Comparison of ENCODE assay signal across 14 mouse cellular contexts in the genomic region with DNA sequence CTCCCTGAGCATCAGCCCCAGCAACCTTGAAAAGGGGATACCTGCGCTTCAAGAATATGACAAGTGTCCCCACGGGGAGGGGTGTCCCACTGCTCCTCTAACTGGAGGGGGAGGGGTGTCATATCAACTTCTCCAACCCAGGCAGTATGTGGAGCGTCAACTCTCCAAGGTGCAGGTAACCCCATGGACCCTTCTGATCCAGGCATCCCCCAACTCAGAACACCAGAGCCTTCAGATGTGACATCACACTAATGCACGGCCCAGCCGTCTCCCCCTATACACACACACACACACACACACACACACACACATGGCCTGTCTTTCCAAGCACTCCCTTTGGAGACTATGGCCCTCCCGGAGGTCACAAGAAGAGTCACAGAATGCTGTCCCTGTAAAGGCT. TPM values are rescaled to one million over a fixed set of nuclear protein-coding genes. Genes with fewer than 3 reads are reported as not detected.
DNase-seq lines count a peak whose midpoint lies in the region; ATAC-seq and TF ChIP-seq lines count a peak whose summit lies in the region.
"Had no signal": no experiment of that assay in that cellular context is flagged by ENCODE, and none has a peak within 500 bp of the region (broad histone marks: within the 10 kb centered on the region; RNA-seq: fewer than 3 reads in every experiment).

No protein-coding gene starts in this region.

- no peak overlapping the region for H3K27ac ChIP-seq in forebrain, embryonic 13.5 days
- H3K27ac ChIP-seq in forebrain, embryonic 15.5 days (replicated peaks): no peak overlapping the region
- no peak overlapping the region for H3K27ac ChIP-seq in hindbrain, embryonic 13.5 days
- no peak overlapping the region for H3K27ac ChIP-seq in hindbrain, embryonic 12.5 days
- no peak overlapping the region for H3K27ac ChIP-seq in midbrain, embryonic 12.5 days (replicated peaks)
- H3K27ac ChIP-seq in midbrain, postnatal 0 days (ENCODE audit: low read depth, low read length): no peak overlapping the region
- H3K27ac ChIP-seq in hindbrain, postnatal 0 days: no peak overlapping the region
- H3K27ac ChIP-seq in limb, embryonic 10.5 days: no peak overlapping the region
- H3K27ac ChIP-seq: embryonic facial prominence, embryonic 10.5 days; embryonic facial prominence, embryonic 15.5 days; liver, embryonic 14.5 days; macrophage; neural tube, embryonic 12.5 days had no signal

- 0 out of 2 replicates have a peak, but pooled peaks cover 2% of the 10 kb centered on the region for H3K4me1 ChIP-seq in forebrain, embryonic 13.5 days
- H3K4me1 ChIP-seq in forebrain, embryonic 15.5 days: no peaks in the 10 kb centered on the region
- peaks cover 8% of the 10 kb centered on the region; the same call in 1 of the 2 replicates for H3K4me1 ChIP-seq in hindbrain, embryonic 13.5 days (replicated peaks)
- H3K4me1 ChIP-seq in hindbrain, embryonic 12.5 days: no peaks in the 10 kb centered on the region
- no peaks in the 10 kb centered on the region for H3K4me1 ChIP-seq in midbrain, embryonic 12.5 days
- no peaks in the 10 kb centered on the region for H3K4me1 ChIP-seq in midbrain, postnatal 0 days (ENCODE audit: insufficient read depth, low read length)
- H3K4me1 ChIP-seq in hindbrain, postnatal 0 days (ENCODE audit: insufficient read depth, low read length): no peaks in the 10 kb centered on the region
- H3K4me1 ChIP-seq in limb, embryonic 10.5 days: no peaks in the 10 kb centered on the region; the same call in 1 of the 2 replicates
- H3K4me1 ChIP-seq: neural tube, embryonic 12.5 days had no signal

- H3K27me3 ChIP-seq in forebrain, embryonic 13.5 days: no peaks in the 10 kb centered on the region
- no peaks in the 10 kb centered on the region for H3K27me3 ChIP-seq in forebrain, embryonic 15.5 days
- H3K27me3 ChIP-seq in hindbrain, embryonic 13.5 days: no peaks in the 10 kb centered on the region
- no peaks in the 10 kb centered on the region for H3K27me3 ChIP-seq in hindbrain, embryonic 12.5 days
- H3K27me3 ChIP-seq in midbrain, embryonic 12.5 days: no peaks in the 10 kb centered on the region
- no peaks in the 10 kb centered on the region for H3K27me3 ChIP-seq in midbrain, postnatal 0 days (ENCODE audit: insufficient read depth, low read length)
- H3K27me3 ChIP-seq in hindbrain, postnatal 0 days (ENCODE audit: insufficient read depth, low read length): no peaks in the 10 kb centered on the region
- H3K27me3 ChIP-seq in limb, embryonic 10.5 days (ENCODE audit: low read depth, poor library complexity, severe bottlenecking): peaks cover 18% of the 10 kb centered on the region
- H3K27me3 ChIP-seq: embryonic facial prominence, embryonic 15.5 days; neural tube, embryonic 12.5 days had no signal

- no peak overlapping the region for H3K4me2 ChIP-seq in forebrain, embryonic 13.5 days
- H3K4me2 ChIP-seq in forebrain, embryonic 15.5 days (replicated peaks): no peak overlapping the region
- H3K4me2 ChIP-seq in hindbrain, embryonic 13.5 days: no peak overlapping the region
- H3K4me2 ChIP-seq in hindbrain, embryonic 12.5 days (replicated peaks): no peak overlapping the region
- H3K4me2 ChIP-seq in midbrain, embryonic 12.5 days (replicated peaks): no peak overlapping the region
- H3K4me2 ChIP-seq in midbrain, postnatal 0 days (ENCODE audit: low read depth, low read length, poor library complexity, severe bottlenecking): no peak overlapping the region
- H3K4me2 ChIP-seq in hindbrain, postnatal 0 days (ENCODE audit: low read depth, low read length): no peak overlapping the region
- H3K4me2 ChIP-seq: embryonic facial prominence, embryonic 15.5 days; neural tube, embryonic 12.5 days had no signal

- no peaks in the 10 kb centered on the region for H3K36me3 ChIP-seq in forebrain, embryonic 13.5 days (ENCODE audit: poor library complexity, severe bottlenecking)
- no peaks in the 10 kb centered on the region for H3K36me3 ChIP-seq in forebrain, embryonic 15.5 days
- H3K36me3 ChIP-seq in hindbrain, embryonic 13.5 days: peaks cover under 1% of the 10 kb centered on the region; the same call in 1 of the 2 replicates
- no peaks in the 10 kb centered on the region for H3K36me3 ChIP-seq in hindbrain, embryonic 12.5 days
- H3K36me3 ChIP-seq in midbrain, embryonic 12.5 days: no peaks in the 10 kb centered on the region
- peaks cover 3% of the 10 kb centered on the region; the same call in 1 of the 2 replicates for H3K36me3 ChIP-seq in midbrain, postnatal 0 days (ENCODE audit: insufficient read depth, low read length)
- H3K36me3 ChIP-seq in hindbrain, postnatal 0 days (ENCODE audit: insufficient read depth, low read length): peaks cover 5% of the 10 kb centered on the region; the same call in 1 of the 2 replicates
- no peaks in the 10 kb centered on the region for H3K36me3 ChIP-seq in limb, embryonic 10.5 days
- H3K36me3 ChIP-seq: embryonic facial prominence, embryonic 10.5 days; neural tube, embryonic 12.5 days had no signal

- H3K9me3 ChIP-seq in forebrain, embryonic 13.5 days (replicated peaks): no peaks in the 10 kb centered on the region
- H3K9me3 ChIP-seq in forebrain, embryonic 15.5 days: no peaks in the 10 kb centered on the region
- no peaks in the 10 kb centered on the region for H3K9me3 ChIP-seq in hindbrain, embryonic 13.5 days
- H3K9me3 ChIP-seq in hindbrain, embryonic 12.5 days (replicated peaks): no peaks in the 10 kb centered on the region
- H3K9me3 ChIP-seq in midbrain, embryonic 12.5 days: no peaks in the 10 kb centered on the region
- H3K9me3 ChIP-seq in midbrain, postnatal 0 days (ENCODE audit: low read length): no peaks in the 10 kb centered on the region
- H3K9me3 ChIP-seq in hindbrain, postnatal 0 days (ENCODE audit: low read length): no peaks in the 10 kb centered on the region
- H3K9me3 ChIP-seq in limb, embryonic 10.5 days (replicated peaks): no peaks in the 10 kb centered on the region
- H3K9me3 ChIP-seq: embryonic facial prominence, embryonic 10.5 days; embryonic facial prominence, embryonic 15.5 days; heart, embryonic 10.5 days; neural tube, embryonic 12.5 days had no signal

- H3K9ac ChIP-seq in forebrain, embryonic 13.5 days: no peak overlapping the region
- H3K9ac ChIP-seq in forebrain, embryonic 15.5 days (replicated peaks): no peak overlapping the region
- H3K9ac ChIP-seq in hindbrain, embryonic 13.5 days: no peak overlapping the region
- no peak overlapping the region for H3K9ac ChIP-seq in hindbrain, embryonic 12.5 days
- H3K9ac ChIP-seq in midbrain, embryonic 12.5 days (replicated peaks): no peak overlapping the region
- H3K9ac ChIP-seq in midbrain, postnatal 0 days (replicated peaks; ENCODE audit: low read length, poor library complexity, severe bottlenecking): no peak overlapping the region
- H3K9ac ChIP-seq in hindbrain, postnatal 0 days (replicated peaks; ENCODE audit: low read length): no peak overlapping the region
- H3K9ac ChIP-seq: embryonic facial prominence, embryonic 15.5 days; liver, embryonic 14.5 days; neural tube, embryonic 12.5 days had no signal

- TF ChIP-seq CTCF in midbrain, postnatal 0 days (IDR thresholded peaks at IDR 0.05): no peak
- no peak for TF ChIP-seq CTCF in hindbrain, postnatal 0 days (IDR thresholded peaks at IDR 0.05; ENCODE audit: low read depth)

- WGBS in forebrain, embryonic 13.5 days: 83% methylated on average over 6 of the region's 6 CpGs
- 83% methylated on average over 6 of the region's 6 CpGs for WGBS in forebrain, embryonic 15.5 days
- WGBS in hindbrain, embryonic 13.5 days: 95% methylated on average over 6 of the region's 6 CpGs
- WGBS in hindbrain, embryonic 12.5 days: 89% methylated on average over 6 of the region's 6 CpGs
- WGBS in midbrain, embryonic 12.5 days: 85% methylated on average over 6 of the region's 6 CpGs
- WGBS in midbrain, postnatal 0 days: 93% methylated on average over 6 of the region's 6 CpGs
- 86% methylated on average over 6 of the region's 6 CpGs for WGBS in hindbrain, postnatal 0 days
- 94% methylated on average over 6 of the region's 6 CpGs for whole genome bisulfite sequencing in limb, embryonic 10.5 days

- 0 out of 2 replicates have a peak, but pooled peaks have one; percentile 17 for ATAC-seq in forebrain, embryonic 13.5 days
- no peak; the same call in 1 of the 2 replicates for ATAC-seq in forebrain, embryonic 15.5 days (replicated peaks)
- ATAC-seq in hindbrain, embryonic 13.5 days (ENCODE audit: low FRiP score): peak; percentile 50; the same call in 1 of the 2 replicates
- no peak for ATAC-seq in hindbrain, embryonic 12.5 days (ENCODE audit: low FRiP score)
- ATAC-seq in midbrain, embryonic 12.5 days (ENCODE audit: low FRiP score, low read depth): 0 out of 2 replicates have a peak, but pooled peaks have one; percentile 38
- no peak for ATAC-seq in midbrain, postnatal 0 days (ENCODE audit: low FRiP score)
- ATAC-seq in hindbrain, postnatal 0 days: peak; percentile 15

- DNase-seq in midbrain, postnatal 0 days (ENCODE audit: low spot score): no peak
- no peak for DNase-seq in hindbrain, postnatal 0 days (ENCODE audit: low spot score)
- no peak for DNase-seq in limb, embryonic 10.5 days (ENCODE audit: low spot score)

- H3K4me3 ChIP-seq in forebrain, embryonic 13.5 days: no peak overlapping the region
- no peak overlapping the region for H3K4me3 ChIP-seq in forebrain, embryonic 15.5 days
- H3K4me3 ChIP-seq in hindbrain, embryonic 13.5 days: no peak overlapping the region
- no peak overlapping the region for H3K4me3 ChIP-seq in hindbrain, embryonic 12.5 days
- H3K4me3 ChIP-seq in midbrain, embryonic 12.5 days: no peak overlapping the region
- H3K4me3 ChIP-seq in midbrain, postnatal 0 days (ENCODE audit: low read depth, low read length): no peak overlapping the region
- H3K4me3 ChIP-seq in hindbrain, postnatal 0 days (ENCODE audit: low read length): no peak overlapping the region
- no peak overlapping the region for H3K4me3 ChIP-seq in limb, embryonic 10.5 days
- H3K4me3 ChIP-seq: embryonic facial prominence, embryonic 15.5 days; neural tube, embryonic 12.5 days had no signal

RNA-seq across cellular contexts. Expression of gene Rpl31, which starts 24.0 kb away (rescaled TPM):
- polyA plus RNA-seq in forebrain, embryonic 13.5 days (2015; fragmentation: Nextera tagmentation; extraction: Ambion mirVana): 419 and 458 TPM in 2 replicates
- 324 and 361 TPM in 2 replicates for polyA plus RNA-seq in forebrain, embryonic 15.5 days (2015; fragmentation: Nextera tagmentation; extraction: Ambion mirVana)
- 394 and 397 TPM in 2 replicates for polyA plus RNA-seq in hindbrain, embryonic 13.5 days (2015; fragmentation: Nextera tagmentation; extraction: Ambion mirVana)
- polyA plus RNA-seq in hindbrain, embryonic 12.5 days (2016; fragmentation: Nextera tagmentation; extraction: Ambion mirVana): 344 and 432 TPM in 2 replicates
- 371 and 423 TPM in 2 replicates for polyA plus RNA-seq in midbrain, embryonic 12.5 days (2016; fragmentation: Nextera tagmentation; extraction: Ambion mirVana)
- total RNA-seq in midbrain, postnatal 0 days (2014; rRNA removed): 273 and 342 TPM in 2 replicates
- polyA plus RNA-seq in midbrain, postnatal 0 days (2015; fragmentation: Nextera tagmentation; extraction: Ambion mirVana): 346 and 367 TPM in 2 replicates
- 207 and 299 TPM in 2 replicates for total RNA-seq in hindbrain, postnatal 0 days (2014; rRNA removed)
- 353 and 367 TPM in 2 replicates for polyA plus RNA-seq in hindbrain, postnatal 0 days (2015; fragmentation: Nextera tagmentation; extraction: Ambion mirVana)
- 467 and 570 TPM in 2 replicates for polyA plus RNA-seq in limb, embryonic 10.5 days (2016; fragmentation: Nextera tagmentation; extraction: Ambion mirVana)

Comparison
In these comparisons a context has a peak if more than half of its experiments do, and no peak if none do; other contexts are left out.
1. ATAC-seq: peak in forebrain, embryonic 13.5 days (single experiment), hindbrain, embryonic 13.5 days (single experiment), midbrain, embryonic 12.5 days (single experiment) and hindbrain, postnatal 0 days (single experiment); none in forebrain, embryonic 15.5 days (single experiment), hindbrain, embryonic 12.5 days (single experiment) and midbrain, postnatal 0 days (single experiment).